Comparison of ENCODE assay signal across 8 mouse cellular contexts in genomic region chr2:174472407-174472806, GRCm38 (mm10). TPM values are rescaled to one million over a fixed set of nuclear protein-coding genes. Genes with fewer than 3 reads are reported as not detected.
DNase-seq lines count a peak whose midpoint lies in the region; ATAC-seq lines count a peak whose summit lies in the region.

No protein-coding gene starts in this region.

- peaks cover 20% of the 10 kb centered on the region; the same call in 1 of the 2 replicates for H3K36me3 ChIP-seq in embryonic facial prominence, embryonic 15.5 days
- peaks cover 46% of the 10 kb centered on the region for H3K36me3 ChIP-seq in limb, embryonic 10.5 days
- peaks cover 16% of the 10 kb centered on the region for H3K36me3 ChIP-seq in neural tube, embryonic 13.5 days

- H3K9ac ChIP-seq in embryonic facial prominence, embryonic 15.5 days, result peak overlapping the region; percentile 77
- peak overlapping the region; percentile 85 for H3K9ac ChIP-seq in neural tube, embryonic 13.5 days

- H3K4me1 ChIP-seq in embryonic facial prominence, embryonic 15.5 days, result peaks cover 14% of the 10 kb centered on the region
- peaks cover 21% of the 10 kb centered on the region for H3K4me1 ChIP-seq in limb, embryonic 10.5 days
- peaks cover 18% of the 10 kb centered on the region for H3K4me1 ChIP-seq in neural tube, embryonic 13.5 days (replicated peaks)

- H3K27ac ChIP-seq in embryonic facial prominence, embryonic 15.5 days (replicated peaks), result peak overlapping the region; percentile 77
- peak overlapping the region; percentile 93 for H3K27ac ChIP-seq in limb, embryonic 10.5 days
- H3K27ac ChIP-seq in neural tube, embryonic 13.5 days (replicated peaks), result peak overlapping the region; percentile 65

- 6% methylated on average over 30 of the region's 30 CpGs for WGBS in embryonic facial prominence, embryonic 15.5 days
- WGBS in limb, embryonic 10.5 days, result 8% methylated on average over 30 of the region's 30 CpGs
- 8% methylated on average over 30 of the region's 30 CpGs for WGBS in neural tube, embryonic 13.5 days

- no peaks in the 10 kb centered on the region for H3K27me3 ChIP-seq in embryonic facial prominence, embryonic 15.5 days
- no peaks in the 10 kb centered on the region for H3K27me3 ChIP-seq in limb, embryonic 10.5 days (ENCODE audit: low read depth, poor library complexity, severe bottlenecking)
- no peaks in the 10 kb centered on the region for H3K27me3 ChIP-seq in neural tube, embryonic 13.5 days

- intact Hi-C loops in gastrocnemius, postnatal 14 days (cut with DNase I; ENCODE audit: low total_unique reads), result loop anchor here (10.0 kb wide), 1 partner anchor 148 kb away; no protein-coding TSS in a partner anchor

- no peak for DNase-seq in frontal cortex, postnatal 10 days (ENCODE audit: low spot score in 2 of 2)
- peak; percentile 42 for DNase-seq in 3T3-L1 (ENCODE audit: low read depth, low spot score)
- no peak for DNase-seq in limb, embryonic 10.5 days (ENCODE audit: low spot score)
- DNase-seq in layer of hippocampus, adult 11-12 months (ENCODE audit: low spot score), result no peak
- DNase-seq in gastrocnemius, postnatal 14 days, result no peak

- ATAC-seq in frontal cortex, adult (ENCODE audit: low TSS enrichment), result 0 out of 2 replicates have a peak, but pooled peaks have one; percentile 0
- peak; percentile 21 for ATAC-seq in embryonic facial prominence, embryonic 15.5 days (ENCODE audit: insufficient number of reproducible peaks, low FRiP score, low TSS enrichment, low read depth)
- ATAC-seq in neural tube, embryonic 13.5 days (ENCODE audit: low read depth), result peak; percentile 54; the same call in 1 of the 2 replicates

- H3K4me2 ChIP-seq in embryonic facial prominence, embryonic 15.5 days (replicated peaks), result peak overlapping the region; percentile 77
- peak overlapping the region; percentile 76 for H3K4me2 ChIP-seq in neural tube, embryonic 13.5 days

- no peaks in the 10 kb centered on the region for H3K9me3 ChIP-seq in embryonic facial prominence, embryonic 15.5 days (replicated peaks)
- no peaks in the 10 kb centered on the region for H3K9me3 ChIP-seq in limb, embryonic 10.5 days (replicated peaks)
- no peaks in the 10 kb centered on the region for H3K9me3 ChIP-seq in neural tube, embryonic 13.5 days

- H3K4me3 ChIP-seq in embryonic facial prominence, embryonic 15.5 days (replicated peaks), result peak overlapping the region; percentile 84
- H3K4me3 ChIP-seq in limb, embryonic 10.5 days, result peak overlapping the region; percentile 79
- peak overlapping the region; percentile 90 for H3K4me3 ChIP-seq in neural tube, embryonic 13.5 days

RNA-seq across cellular contexts. Expression of gene Prelid3b, which starts 0.5 kb away (rescaled TPM):
- 109 and 111 TPM in 2 replicates for polyA plus RNA-seq in embryonic facial prominence, embryonic 15.5 days (2015; fragmentation: Nextera tagmentation; extraction: Ambion mirVana)
- polyA plus RNA-seq in limb, embryonic 10.5 days (2016; fragmentation: Nextera tagmentation; extraction: Ambion mirVana), result 125 and 132 TPM in 2 replicates
- 103 and 107 TPM in 2 replicates for polyA plus RNA-seq in neural tube, embryonic 13.5 days (2015; fragmentation: Nextera tagmentation; extraction: Ambion mirVana)
- 10 to 100 TPM; 54.1 to 62.6 TPM for total RNA-seq in gastrocnemius, postnatal 14 days (2021)

RNA-seq across cellular contexts. Expression of gene Atp5e, which starts 8.5 kb away (rescaled TPM):
- 730 and 783 TPM in 2 replicates for polyA plus RNA-seq in embryonic facial prominence, embryonic 15.5 days (2015; fragmentation: Nextera tagmentation; extraction: Ambion mirVana)
- 527 and 556 TPM in 2 replicates for polyA plus RNA-seq in limb, embryonic 10.5 days (2016; fragmentation: Nextera tagmentation; extraction: Ambion mirVana)
- polyA plus RNA-seq in neural tube, embryonic 13.5 days (2015; fragmentation: Nextera tagmentation; extraction: Ambion mirVana), result 736 and 807 TPM in 2 replicates
- 1,000 to 10,000 TPM; 1,038 to 1,188 TPM for total RNA-seq in gastrocnemius, postnatal 14 days (2021)

RNA-seq across cellular contexts. Expression of gene Tubb1, which starts 21.9 kb away (rescaled TPM):
- 0.83 and 1.1 TPM in 2 replicates for polyA plus RNA-seq in embryonic facial prominence, embryonic 15.5 days (2015; fragmentation: Nextera tagmentation; extraction: Ambion mirVana)
- polyA plus RNA-seq in limb, embryonic 10.5 days (2016; fragmentation: Nextera tagmentation; extraction: Ambion mirVana), result 4.8 and 5.0 TPM in 2 replicates
- polyA plus RNA-seq in neural tube, embryonic 13.5 days (2015; fragmentation: Nextera tagmentation; extraction: Ambion mirVana), result 1.3 and 2.2 TPM in 2 replicates
- total RNA-seq in gastrocnemius, postnatal 14 days (2021), result under 1 TPM in 1 of 2 experiments, not detected in 1; 0.14 TPM

RNA-seq across cellular contexts. Expression of gene Ctsz, which starts 33.6 kb away (rescaled TPM):
- polyA plus RNA-seq in embryonic facial prominence, embryonic 15.5 days (2015; fragmentation: Nextera tagmentation; extraction: Ambion mirVana), result 215 and 224 TPM in 2 replicates
- polyA plus RNA-seq in limb, embryonic 10.5 days (2016; fragmentation: Nextera tagmentation; extraction: Ambion mirVana), result 105 and 107 TPM in 2 replicates
- polyA plus RNA-seq in neural tube, embryonic 13.5 days (2015; fragmentation: Nextera tagmentation; extraction: Ambion mirVana), result 89.8 and 93.7 TPM in 2 replicates
- total RNA-seq in gastrocnemius, postnatal 14 days (2021), result 10 to 100 TPM; 35.9 to 46.1 TPM

RNA-seq across cellular contexts. Expression of gene Nelfcd, which starts 56.8 kb away (rescaled TPM):
- polyA plus RNA-seq in embryonic facial prominence, embryonic 15.5 days (2015; fragmentation: Nextera tagmentation; extraction: Ambion mirVana), result 116 and 118 TPM in 2 replicates
- 193 and 217 TPM in 2 replicates for polyA plus RNA-seq in limb, embryonic 10.5 days (2016; fragmentation: Nextera tagmentation; extraction: Ambion mirVana)
- 97.4 and 100 TPM in 2 replicates for polyA plus RNA-seq in neural tube, embryonic 13.5 days (2015; fragmentation: Nextera tagmentation; extraction: Ambion mirVana)
- 10 to 100 TPM; 28.5 to 29.4 TPM for total RNA-seq in gastrocnemius, postnatal 14 days (2021)

Comparison
In these comparisons a context has a peak if more than half of its experiments do, and no peak if none do; other contexts are left out.
1. ATAC-seq: peak in every context shown above with its lines; median percentile 54 in neural tube, embryonic 13.5 days; 21 in embryonic facial prominence, embryonic 15.5 days; 0 in frontal cortex, adult.